Mouse (Mus musculus): ENCODE data around the gene Gm21773. TPM values are rescaled to one million over a fixed set of nuclear protein-coding genes. Genes with fewer than 3 reads are reported as not detected.

Gm21773 gene
- polyA plus RNA-seq (2015; fragmentation: Nextera tagmentation; extraction: Ambion mirVana): not detected in 2 replicates

DNA sequence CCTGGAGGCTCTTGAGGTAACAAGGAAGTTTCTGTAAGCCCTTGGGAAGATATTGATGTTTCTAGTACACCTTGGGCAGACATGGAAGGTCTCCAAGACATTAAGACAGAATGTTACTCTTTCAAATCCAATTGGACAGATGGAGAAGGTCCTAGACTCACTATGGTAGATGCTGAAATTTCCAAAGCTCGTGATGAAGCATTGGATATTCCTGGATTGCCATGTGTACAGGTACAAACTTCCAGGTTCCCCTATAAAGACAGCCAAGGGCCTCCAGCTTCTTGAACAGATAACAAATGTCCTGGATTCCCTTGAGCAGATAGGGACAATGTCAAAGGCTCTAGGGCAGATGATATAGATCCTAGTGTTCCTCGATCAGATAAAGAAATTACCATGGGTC lies at the start of gene Gm21773:
Gene Gm21773 (minus strand): TSS at position 101 of the 400 bp plus-strand sequence.

Data from skeletal muscle tissue, postnatal 0 days (tissue).